Mouse (Mus musculus): ENCODE data around the gene Sdc4.

Sdc4 gene

DNA sequence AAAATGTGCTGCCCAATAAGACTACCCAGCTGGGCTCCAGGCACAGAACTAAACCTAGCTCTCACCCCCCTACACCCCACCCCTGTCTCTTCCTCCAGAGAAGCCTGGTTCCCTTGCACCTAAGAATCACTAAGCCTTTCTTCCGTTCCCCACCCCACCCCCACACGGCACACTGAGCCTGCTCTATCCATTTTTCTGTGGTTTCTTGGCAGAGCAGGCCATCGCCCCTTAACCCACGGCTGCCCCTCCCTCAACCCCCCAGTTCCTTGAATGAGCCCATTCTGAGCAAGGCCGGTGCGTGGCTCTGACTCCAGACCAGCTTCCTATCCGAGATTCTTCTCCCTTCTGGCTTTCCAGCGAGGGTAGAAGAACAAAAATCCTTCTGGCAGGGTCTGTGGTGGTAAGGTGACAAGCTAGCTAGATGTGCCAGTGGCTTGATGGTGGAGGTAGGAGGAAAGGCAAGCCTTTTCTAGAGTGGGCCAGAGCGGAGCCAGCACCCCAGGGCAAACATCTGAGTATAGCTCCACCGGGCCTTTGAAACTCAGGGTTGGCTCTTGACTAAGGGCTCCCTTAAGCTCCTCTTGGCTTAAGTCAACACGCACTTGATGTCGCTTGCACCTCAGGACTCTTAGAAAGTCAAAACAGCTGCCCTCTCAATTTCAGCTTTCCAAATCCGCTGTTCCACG, 40.1 kb downstream of the Sdc4 start:
- DNase-seq (ENCODE audit: low spot score in 2 of 2) = no peak

DNA sequence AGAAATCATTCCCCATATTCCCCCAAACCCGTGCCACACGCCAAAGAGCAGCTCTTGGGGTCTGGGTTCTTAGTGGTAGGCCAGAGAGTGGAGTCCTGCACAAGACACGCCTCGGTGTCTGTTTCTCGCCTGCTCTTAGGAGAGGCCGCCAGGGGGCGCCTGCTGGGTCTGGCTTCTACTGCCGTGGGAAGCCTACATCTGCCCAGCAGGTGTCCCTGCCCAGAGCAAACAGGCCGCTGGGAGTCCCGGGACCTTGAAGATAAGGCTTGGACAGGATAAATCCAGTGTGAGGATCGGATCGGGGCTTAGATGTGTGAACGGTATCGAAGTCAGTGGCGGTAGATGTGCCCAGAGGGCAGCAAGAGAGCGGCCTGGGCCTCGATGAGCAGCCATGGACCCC, 40.8 kb downstream of the Sdc4 start, which contains the start of gene Rbpjl:
Gene Rbpjl, plus strand, starts transcription at position 236 of the 400 bp plus-strand sequence.
- peak; percentile 63 to 86 for DNase-seq (ENCODE audit: low spot score in 2 of 2)

DNA sequence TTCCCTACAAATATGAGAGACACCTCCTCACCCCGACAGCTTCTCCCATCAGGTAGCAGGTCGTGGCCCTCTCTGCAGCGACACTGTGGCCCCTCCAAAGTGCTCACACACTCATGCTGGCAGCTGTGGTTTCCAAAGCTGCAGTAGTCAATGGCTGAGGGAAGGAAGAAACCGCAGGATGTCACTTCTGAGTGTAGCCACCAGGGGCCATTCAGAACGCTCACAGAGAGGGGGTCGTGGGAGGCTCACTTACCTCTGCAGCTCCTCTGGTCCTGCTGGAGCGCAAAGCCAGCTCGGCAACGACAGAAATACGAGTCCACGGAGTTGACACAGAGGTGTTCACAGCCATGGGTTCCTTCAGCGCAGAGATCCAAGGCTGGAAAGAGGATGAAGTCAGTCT, 46.8 kb downstream of the Sdc4 start:
- DNase-seq (ENCODE audit: low spot score in 2 of 2) = no peak

DNA sequence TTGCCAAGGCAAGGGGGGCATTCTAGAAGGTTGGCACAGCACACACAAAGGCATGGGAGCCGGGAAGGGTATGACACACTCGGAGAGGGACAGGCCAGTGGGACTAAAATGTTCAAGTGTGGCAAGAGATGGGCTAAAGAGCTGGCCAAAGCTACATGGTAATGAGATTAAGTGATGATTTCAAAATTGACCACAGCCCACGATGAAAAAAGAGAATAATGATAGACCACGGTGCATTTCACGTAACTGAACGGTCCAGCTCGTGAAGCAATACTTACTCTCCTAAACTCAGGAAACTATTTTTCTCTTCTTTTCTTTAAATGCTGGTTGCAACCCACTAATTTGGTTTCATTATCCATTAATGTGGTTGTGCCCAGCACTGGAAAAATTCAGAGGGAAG, 47.6 kb downstream of the Sdc4 start:
- no peak for DNase-seq (ENCODE audit: low spot score in 2 of 2)

DNA sequence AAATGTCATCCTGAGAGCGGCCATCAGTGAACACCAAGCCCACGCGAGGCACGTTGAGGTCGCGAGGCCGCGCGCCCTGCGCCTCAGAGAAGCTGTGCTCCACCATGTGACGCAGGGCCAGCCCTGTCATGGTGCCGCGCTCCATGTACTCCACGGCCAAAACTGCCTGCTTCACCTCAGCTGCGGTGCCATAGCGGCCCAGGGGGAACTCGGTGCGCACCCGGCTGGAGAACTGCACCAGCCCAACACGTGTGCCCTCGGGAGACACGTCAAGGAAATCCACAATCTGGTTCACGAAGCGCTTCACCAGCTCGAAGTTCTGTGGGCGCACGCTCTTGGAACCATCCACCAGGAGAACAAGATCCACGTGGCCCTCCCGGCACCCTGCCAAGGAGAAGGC, 50.6 kb downstream of the Sdc4 start:
- DNase-seq (ENCODE audit: low spot score in 2 of 2) = no peak

DNA sequence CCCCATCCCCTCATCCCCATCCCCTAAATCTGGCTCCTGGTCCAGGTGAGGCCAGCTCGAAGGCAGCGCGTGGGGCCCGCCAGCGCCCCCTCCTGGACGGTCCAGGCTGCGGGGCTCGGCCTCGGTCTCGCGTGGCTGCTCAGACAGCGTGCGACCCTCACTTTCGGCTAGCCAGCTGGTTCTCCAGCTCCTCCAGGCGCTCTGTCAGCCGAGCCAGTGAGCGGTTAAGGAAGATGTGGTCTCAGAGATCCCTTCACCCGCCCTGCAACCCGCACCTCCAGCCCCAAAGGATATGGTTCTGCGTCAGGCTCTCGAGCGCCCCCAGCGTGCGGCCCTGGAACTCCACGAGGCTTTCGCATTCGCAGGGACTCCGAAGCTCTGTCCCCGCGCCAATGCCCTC, 54.2 kb downstream of the Sdc4 start:
- DNase-seq (ENCODE audit: low spot score in 2 of 2) = peak; percentile 75 to 87

DNA sequence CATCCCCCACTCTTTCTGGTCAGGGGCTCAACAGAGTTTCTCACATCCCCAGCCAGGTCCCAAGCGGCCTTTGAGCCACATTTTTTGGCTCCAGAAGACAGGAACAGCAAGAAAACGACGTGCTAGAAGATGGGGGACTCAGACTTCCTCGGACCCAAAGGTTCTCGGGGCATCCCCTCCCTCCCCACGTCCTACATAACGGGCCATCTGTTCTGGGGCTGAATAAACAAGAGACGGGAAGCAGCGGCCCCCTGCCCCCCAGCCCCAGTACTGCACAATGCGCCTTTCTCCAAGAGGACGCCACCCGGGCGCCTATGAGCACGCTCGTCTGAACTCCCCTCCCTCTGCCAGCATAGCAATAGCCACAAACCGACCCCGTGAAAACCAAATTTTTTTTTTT, 54.7 kb downstream of the Sdc4 start, which contains the start of gene Slpi:
Gene Slpi, minus strand, starts transcription at position 76 of the 400 bp plus-strand sequence.
- DNase-seq (ENCODE audit: low spot score in 2 of 2) = no peak

DNA sequence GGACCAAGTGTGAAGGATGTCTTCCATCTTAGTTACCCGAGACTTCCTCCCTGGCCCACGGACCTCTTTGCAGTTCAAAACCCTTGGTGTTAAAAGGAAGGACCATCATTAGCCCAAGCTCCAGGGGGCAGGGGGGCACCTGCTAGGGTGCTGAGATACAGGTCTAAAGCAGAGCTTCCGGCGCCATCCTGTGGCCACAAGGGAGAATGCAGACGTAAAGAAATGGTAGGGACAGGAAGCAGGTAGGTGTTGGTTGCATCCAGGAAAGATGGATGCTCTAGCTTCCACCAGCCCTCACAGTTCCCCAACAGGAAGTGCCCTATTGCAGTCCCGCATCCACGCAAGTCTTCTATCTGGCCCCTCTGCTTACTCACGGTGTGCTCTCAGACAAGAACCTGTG, 56.7 kb downstream of the Sdc4 start:
- DNase-seq (ENCODE audit: low spot score in 2 of 2) = no peak

DNA sequence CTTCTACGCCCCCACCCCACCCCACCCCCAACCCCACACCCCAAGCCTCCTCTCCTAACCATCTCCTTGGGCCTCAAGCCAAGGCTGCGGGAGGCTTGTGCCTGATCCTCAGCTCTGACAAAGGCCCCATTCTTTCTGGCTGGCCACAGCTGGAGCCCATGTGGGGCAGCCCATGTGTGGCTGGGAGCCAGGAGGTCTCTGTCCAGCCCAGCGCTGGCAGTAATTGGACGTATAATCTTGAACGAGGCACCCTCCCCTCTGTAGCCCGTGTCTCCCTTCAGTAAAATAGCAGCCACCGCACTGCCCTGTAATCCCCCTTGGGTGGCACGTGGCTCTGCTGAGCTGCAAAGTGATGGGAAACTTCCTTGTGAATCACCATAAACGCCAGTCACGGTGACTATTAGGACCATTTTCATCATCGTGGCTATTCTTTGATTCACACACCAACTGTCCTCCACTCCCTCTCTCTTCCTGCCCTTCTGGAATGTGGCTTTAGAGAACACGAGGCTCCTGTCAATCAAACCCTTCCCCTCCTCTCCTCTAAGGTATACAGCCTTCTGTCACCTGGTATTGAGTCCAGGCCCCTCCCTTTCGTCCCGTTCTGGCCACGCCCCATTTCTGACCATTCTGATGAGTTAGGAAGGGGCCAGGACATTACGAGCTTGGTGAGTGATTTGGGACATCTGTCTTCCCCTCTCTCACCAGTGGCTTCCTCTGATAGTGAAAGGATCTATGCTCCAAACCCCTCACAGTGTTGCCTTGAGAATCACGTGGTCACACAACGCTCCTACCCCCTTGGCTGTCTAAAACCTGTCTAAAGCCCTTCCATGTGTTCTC, 57.5 kb downstream of the Sdc4 start:
- DNase-seq (ENCODE audit: low spot score in 2 of 2) = peak in 1 of 2 experiments; percentile 51

DNA sequence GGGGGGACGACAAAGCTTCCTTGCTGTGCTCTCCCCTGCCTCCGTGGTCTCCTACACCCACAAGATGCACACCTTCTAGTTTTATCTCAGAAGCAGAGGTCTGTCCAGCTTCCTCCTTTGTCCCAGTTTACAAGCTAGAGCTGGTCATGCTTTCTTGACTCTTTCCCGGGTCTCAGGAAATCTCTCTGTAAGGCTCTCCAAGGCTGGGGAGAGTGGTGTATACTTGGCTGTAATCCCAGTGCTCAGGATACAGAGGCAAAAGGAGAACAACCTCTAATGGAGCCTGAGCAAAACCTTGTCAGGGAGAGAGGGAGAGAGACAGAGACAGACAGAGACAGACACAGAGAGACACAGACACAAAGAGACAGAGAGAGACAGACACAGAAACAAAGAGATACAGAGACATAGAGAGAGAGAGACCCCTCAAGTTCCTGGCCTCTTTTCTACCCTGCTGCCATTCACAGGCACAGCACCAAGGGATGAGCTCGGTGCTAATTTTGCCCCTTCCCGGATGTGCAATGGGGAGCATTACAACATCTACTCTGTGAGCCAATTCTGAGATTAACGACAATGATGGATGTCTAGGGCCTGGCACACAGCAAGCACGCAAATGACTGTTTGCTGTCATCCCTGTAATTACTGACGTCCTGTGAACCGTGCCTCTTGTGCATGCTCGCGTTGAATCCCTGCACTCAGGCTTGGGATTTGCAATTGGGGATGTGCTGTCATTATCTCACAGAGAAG, 59.9 kb downstream of the Sdc4 start:
- DNase-seq (ENCODE audit: low spot score in 2 of 2) = no peak

DNA sequence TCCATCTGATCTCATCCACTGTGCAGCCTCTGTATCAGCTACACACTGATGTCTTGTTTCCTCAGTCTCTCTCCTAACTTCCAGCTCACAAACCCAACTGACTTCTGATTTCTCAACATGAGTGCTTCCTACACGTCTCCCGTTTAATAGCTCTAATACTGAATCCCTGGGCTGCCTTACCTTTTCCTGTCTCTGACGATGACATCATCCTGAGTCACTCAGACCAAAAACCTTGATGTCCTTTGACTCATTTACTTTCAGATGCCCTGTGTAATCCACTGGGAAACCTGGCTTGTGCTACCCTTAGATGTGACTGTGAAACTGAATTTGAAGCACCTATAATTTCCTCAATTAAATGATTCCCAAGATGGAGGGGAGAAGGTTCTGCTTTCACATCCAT, 60.7 kb downstream of the Sdc4 start:
- DNase-seq (ENCODE audit: low spot score in 2 of 2) = no peak

DNA sequence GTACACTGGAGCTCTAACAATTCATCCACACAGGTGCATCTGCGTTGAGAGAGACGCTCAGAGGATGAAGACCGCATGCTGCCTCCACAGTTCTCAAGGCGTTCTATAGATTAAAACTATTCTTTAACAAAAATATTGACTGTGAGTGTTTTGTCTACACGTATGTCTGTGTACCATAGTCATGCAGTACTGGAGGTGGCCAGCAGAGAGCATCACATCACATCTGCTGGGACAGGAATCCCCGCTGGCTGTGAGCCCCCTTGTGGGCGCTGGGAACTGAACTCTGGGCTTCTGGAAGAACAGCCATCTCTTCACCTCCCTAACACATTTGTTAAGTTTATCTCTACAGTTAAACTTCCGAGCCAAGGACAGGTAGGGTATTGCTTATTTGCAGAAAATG, 62.0 kb downstream of the Sdc4 start:
- no peak for DNase-seq (ENCODE audit: low spot score in 2 of 2)

DNA sequence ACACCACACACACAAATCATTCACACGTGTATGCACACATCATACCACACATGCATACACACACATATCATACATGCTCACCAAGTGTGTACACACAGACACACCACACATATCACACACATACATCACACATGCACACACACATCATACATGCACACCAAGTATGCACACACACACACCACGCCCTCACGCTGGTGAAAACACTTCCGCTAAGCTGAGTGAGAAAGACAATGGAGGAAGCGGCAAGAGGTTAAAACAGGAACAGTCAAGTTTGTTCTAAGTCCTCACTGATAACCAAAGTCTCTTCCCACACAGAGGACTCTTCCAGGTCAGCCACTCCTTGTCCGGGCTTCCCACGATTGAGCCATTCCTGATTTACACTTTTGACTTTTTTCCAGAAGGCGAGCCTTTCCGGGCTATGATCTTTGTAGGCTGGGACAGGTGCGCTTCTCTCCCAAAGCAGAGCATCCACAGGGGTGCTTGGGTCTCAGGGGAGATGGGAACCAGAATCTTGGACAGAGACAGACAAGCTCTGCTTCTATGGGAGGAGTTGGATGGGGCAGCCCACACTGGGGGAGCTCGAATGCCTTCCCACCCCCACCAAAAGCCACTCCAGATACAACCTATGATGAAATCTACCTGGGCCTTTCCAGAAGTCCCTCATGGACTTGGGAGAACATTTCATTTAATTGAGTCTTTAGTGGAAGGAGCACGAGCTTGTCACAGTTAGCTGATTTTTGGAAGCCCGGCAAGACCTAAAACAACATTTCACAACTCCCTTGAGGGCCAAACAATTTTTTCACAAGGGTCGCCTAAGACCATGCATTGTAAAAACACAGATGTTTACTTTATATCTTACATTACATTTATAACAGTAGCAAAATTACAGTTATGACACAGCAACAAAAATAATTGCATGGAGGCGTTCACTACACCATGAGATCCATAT, 65.9 kb downstream of the Sdc4 start:
- DNase-seq (ENCODE audit: low spot score in 2 of 2) = no peak

Measured in urinary bladder, postnatal 4 days (tissue).